Mouse (Mus musculus) layer of hippocampus, adult 9-11 months (tissue): ENCODE results near the gene Ngly1.

Experiments used
- DNase-seq: peaks from one replicate; pipeline ENCODE4 v3.0.0; 2022

Gene Ngly1

DNA sequence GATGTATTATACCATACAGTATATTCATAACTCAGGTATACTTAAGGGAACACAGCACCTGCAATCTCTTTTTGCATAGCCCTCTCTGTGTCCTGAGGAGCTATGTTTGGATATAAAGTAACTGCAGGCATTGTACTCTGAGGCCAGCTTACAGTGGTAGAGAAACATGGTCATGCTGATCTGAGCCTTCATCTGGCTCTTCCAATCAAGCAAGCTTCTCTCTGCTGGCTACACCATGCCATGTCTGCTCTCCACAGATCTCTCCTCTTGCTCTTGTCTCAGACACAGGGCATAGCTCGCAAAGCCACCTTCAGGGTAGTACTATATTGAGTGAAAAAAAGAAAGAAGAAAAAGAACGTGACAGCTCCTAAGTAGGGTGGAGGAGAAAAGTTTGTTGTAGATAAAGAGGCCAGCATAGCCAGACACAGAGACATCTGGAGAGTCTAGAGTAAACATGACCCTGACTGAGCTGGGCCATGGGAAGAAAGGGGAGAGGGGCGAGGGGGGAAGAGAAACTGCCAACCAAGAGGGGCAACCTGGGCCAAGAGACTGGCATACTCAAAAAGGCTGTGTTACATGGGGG lies 86.8 kb downstream of the Ngly1 start:
- no peak for DNase-seq

DNA sequence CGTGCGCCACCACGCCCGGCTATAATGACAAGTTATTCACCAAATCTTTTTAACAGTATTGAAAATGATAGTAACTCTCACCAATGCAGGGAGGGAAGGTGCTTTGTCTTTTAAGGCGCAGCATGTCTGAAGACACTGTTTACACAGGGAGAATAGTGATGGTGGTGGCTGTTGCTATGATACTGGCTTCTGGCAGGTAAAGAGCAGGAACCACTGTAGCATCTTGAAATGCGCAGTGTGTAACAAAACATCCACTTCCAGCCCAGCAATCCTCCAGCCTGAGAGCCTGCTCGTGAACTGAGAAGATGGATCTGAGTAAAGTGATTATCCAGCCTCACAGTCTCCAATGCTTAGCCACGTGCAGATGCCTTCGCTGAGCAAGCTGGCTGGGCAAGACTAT lies 98.4 kb downstream of the Ngly1 start:
- DNase-seq: no peak

DNA sequence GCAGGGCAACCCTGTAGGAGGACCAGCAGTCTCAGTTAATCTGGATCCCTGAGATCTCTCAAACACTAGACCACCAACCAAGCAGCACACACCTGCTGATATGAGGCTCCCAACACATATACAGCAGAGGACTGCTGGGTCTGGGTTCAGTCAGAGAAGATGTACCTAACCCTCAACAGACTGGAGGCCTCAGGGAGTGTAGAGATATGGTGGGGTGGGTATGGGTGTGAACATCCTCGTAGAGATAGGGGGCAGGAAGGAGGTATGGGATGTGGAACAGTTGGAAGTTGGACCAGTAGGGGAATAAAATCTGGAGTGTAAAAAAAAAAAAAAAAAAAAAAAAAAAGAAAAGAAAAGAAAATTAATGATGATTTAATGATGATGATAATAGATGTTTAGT lies 110.6 kb downstream of the Ngly1 start:
- no peak for DNase-seq
